Mouse (Mus musculus): ENCODE data around the gene Gpr39. TPM values are rescaled to one million over a fixed set of nuclear protein-coding genes. Genes with fewer than 3 reads are reported as not detected.
"Not testable (repeated sequence)": the region's sequence is repeated elsewhere in the genome, so short reads cannot be mapped to it uniquely, and the experiment has no call there.

Gene Gpr39
- not detected in 2 replicates for polyA plus RNA-seq (2014; fragmentation: Nextera tagmentation; extraction: Ambion mirVana)

DNA sequence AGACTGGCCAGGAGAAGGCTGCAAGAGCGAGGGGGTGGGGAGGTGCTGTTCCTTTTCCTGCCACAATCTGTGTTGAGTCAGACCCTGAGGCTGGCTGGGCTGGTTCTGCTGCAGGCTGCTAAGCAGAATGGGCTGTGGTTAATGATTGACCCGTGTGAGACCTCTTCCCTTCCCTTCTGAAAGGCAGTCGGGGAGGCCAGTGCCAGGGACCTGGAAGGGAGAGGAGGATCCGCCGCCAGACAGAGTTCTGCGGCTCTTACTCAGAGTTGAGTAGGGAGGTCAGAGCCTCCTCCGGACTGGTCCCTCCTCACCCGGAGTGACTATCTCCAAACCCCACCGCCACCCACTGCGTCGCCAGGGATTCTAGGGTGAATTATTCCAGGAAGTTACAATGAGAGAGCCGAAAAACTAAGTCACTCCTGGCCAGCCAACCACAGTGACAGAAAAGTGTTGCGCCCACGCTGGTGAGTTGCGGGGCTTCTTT is at the start of gene Gpr39:
TSS of gene Gpr39 (plus strand) at position 206 of the 484 bp plus-strand sequence.
- Histone ChIP-seq H3K27me3 (ENCODE audit: control insufficient read depth, insufficient read depth, low read length) (no peaks in the 10 kb centered on the region), H3K9me3 (ENCODE audit: control insufficient read depth, low read length) (no peaks in the 10 kb centered on the region), H3K4me3 (ENCODE audit: low read depth, low read length) (no peak within 1 kb of the TSS), H3K27ac (ENCODE audit: low read depth, low read length) (no peak within 1 kb of the TSS), H3K4me1 (ENCODE audit: control insufficient read depth, insufficient read depth, low read length) (no peaks in the 10 kb centered on the region), H3K9ac (ENCODE audit: low read length) (no peak within 1 kb of the TSS), H3K4me2 (no peak within 1 kb of the TSS), H3K36me3 (ENCODE audit: control insufficient read depth, insufficient read depth, low read length) (no peaks in the 10 kb centered on the region)
- no peak for ATAC-seq (ENCODE audit: low FRiP score)
- no peak for DNase-seq (ENCODE audit: low spot score, missing footprints)
- 60% methylated on average over 15 of the region's 15 CpGs for WGBS

DNA sequence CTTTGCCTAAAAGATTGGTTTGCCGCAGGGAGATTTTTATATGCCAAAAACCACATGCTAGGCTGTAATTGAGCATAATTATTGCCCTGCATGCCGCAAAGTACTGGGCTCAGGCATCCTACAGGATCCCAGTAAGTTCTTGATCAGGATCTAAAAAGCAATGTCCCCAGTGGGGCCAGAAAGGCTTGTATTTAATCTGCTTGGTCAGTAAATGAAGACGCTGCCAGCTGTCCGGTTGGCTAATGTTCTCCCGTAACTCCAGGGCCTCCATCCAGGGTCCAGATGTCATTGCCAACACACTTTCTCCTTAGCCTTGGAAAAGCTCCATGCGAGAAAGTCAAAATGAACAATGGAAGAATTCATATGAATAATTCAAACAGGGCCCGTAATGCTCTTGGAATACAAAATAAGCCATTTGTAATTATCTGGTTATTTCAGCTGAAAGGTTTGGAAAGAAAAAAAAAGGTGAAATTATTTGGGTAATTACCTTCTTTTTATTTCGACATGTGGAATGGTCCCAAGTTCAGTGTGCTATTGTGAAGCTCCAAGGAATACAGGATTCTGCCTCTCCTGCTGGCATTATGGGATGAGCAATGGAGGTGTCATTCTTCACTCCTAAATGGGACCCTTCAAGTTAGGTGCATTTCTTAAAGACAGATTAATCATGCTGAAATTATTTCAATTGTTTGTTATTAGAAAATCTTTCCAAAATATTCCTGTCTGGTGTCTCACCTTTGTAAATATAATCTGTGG is 37.1 kb upstream of the Gpr39 start:
- Histone ChIP-seq H3K36me3 (ENCODE audit: control insufficient read depth, insufficient read depth, low read length) (no peaks in the 10 kb centered on the region), H3K27ac (ENCODE audit: low read depth, low read length) (no peak overlapping the region), H3K9me3 (ENCODE audit: control insufficient read depth, low read length) (no peaks in the 10 kb centered on the region), H3K27me3 (ENCODE audit: control insufficient read depth, insufficient read depth, low read length) (no peaks in the 10 kb centered on the region), H3K4me3 (ENCODE audit: low read depth, low read length) (no peak overlapping the region), H3K9ac (ENCODE audit: low read length) (no peak overlapping the region), H3K4me2 (no peak overlapping the region), H3K4me1 (ENCODE audit: control insufficient read depth, insufficient read depth, low read length) (no peaks in the 10 kb centered on the region)
- ATAC-seq (ENCODE audit: low FRiP score) (no peak), DNase-seq (ENCODE audit: low spot score, missing footprints) (no peak)
- 65% methylated on average over 8 of the region's 8 CpGs for WGBS

DNA sequence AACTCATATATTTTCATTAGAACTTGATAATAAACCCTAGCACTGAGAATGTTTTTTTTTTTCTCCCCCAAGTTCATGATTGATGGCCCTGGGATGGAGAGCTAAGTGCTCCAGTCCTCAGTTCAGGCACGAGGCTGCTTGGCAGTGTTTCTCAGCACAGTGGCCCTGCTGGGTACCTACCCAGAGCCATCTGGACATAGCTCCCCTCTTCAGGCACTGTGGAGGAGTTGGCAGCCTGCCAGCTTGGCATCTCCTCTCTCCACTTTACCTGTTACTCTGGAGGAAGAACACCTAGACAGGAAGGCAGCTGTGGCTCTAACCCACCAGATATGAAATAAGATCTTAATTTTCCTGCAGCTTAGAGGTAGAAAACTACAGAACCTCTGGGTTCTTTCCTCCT is 33.2 kb upstream of the Gpr39 start:
- 72% methylated on average over 1 of the region's 1 CpGs for WGBS
- Histone ChIP-seq H3K9ac (ENCODE audit: low read length) (no peak overlapping the region), H3K36me3 (ENCODE audit: control insufficient read depth, insufficient read depth, low read length) (no peaks in the 10 kb centered on the region), H3K27ac (ENCODE audit: low read depth, low read length) (no peak overlapping the region), H3K4me3 (ENCODE audit: low read depth, low read length) (no peak overlapping the region), H3K4me1 (ENCODE audit: control insufficient read depth, insufficient read depth, low read length) (no peaks in the 10 kb centered on the region), H3K4me2 (no peak overlapping the region), H3K9me3 (ENCODE audit: control insufficient read depth, low read length) (no peaks in the 10 kb centered on the region), H3K27me3 (ENCODE audit: control insufficient read depth, insufficient read depth, low read length) (no peaks in the 10 kb centered on the region)
- ATAC-seq (ENCODE audit: low FRiP score), result no peak
- DNase-seq (ENCODE audit: low spot score, missing footprints), result no peak

DNA sequence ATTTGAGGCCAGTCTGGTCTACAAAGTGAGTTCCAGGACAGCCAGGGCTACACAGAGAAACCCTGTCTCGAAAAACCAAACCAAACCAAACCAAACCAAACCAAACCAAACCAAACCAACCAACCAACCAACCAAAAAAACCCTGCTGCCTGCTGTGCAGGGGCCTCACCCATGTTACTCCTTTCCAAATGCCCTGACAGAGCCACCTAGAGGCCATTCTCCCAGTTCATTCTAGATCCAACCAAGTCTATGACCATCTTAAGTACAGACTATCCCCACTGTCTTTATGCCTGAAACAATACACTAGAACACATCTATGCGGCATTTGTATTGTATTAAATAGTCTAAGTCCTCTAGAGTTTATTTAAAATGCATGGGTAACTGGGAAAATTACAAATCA is 30.0 kb upstream of the Gpr39 start:
- not testable (repeated sequence) for H3K4me3 ChIP-seq (ENCODE audit: low read depth, low read length)

DNA sequence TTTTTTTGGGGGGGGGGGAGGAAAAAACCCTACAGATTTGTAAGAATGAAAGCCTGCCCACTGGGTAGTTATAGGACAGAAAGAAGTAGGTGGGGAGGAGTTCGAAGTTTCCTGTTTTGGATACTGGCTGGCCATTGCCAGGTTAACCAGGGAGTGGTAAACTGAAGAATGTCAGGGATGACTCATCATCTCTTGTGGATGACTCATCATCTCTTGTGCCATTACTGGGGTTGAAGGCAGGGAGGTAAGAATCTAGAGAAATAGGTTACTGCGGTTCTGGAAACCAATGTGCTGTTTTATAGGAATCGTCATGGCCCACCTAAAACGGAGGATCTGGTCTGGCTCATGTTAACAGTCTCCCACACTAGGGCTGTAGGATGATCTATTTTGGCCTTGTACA is 28.8 kb upstream of the Gpr39 start:
- WGBS, result 97% methylated on average over 4 of the region's 4 CpGs

More for the DNA sequence above, 30.0 kb upstream of the Gpr39 start:
- ATAC-seq (ENCODE audit: low FRiP score); H3K4me1 ChIP-seq (ENCODE audit: control insufficient read depth, insufficient read depth, low read length); H3K27ac ChIP-seq (ENCODE audit: low read depth, low read length); H3K36me3 ChIP-seq (ENCODE audit: control insufficient read depth, insufficient read depth, low read length); DNase-seq (ENCODE audit: low spot score, missing footprints); H3K9me3 ChIP-seq (ENCODE audit: control insufficient read depth, low read length); H3K27me3 ChIP-seq (ENCODE audit: control insufficient read depth, insufficient read depth, low read length); H3K9ac ChIP-seq (ENCODE audit: low read length); H3K4me2 ChIP-seq: not testable (repeated sequence)
- 84% methylated on average over 2 of the region's 2 CpGs for WGBS

DNA sequence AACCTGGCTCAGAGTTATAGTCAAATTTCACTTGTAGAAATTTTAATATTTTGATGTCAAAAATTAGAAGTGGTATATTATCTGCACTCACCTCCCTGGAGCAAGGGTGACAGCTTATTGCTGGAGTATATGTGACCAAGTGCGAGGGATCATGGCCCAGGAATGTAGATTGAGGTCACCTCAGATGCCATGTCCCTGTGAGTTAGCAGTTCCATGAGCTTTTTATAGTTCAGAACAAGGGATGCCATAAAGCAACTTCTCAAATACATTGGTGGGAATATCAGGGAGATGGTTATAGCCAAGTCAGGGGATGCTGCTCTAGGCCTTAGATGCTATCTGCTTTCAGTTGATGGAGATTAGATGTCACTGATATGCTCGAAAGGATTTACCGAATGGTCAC is 27.7 kb upstream of the Gpr39 start:
- no peak overlapping the region for H3K9ac ChIP-seq (ENCODE audit: low read length)
- 95% methylated on average over 3 of the region's 3 CpGs for WGBS
- no peaks in the 10 kb centered on the region for H3K9me3 ChIP-seq (ENCODE audit: control insufficient read depth, low read length)
- H3K4me1 ChIP-seq (ENCODE audit: control insufficient read depth, insufficient read depth, low read length), result no peaks in the 10 kb centered on the region
- no peaks in the 10 kb centered on the region for H3K36me3 ChIP-seq (ENCODE audit: control insufficient read depth, insufficient read depth, low read length)
- H3K4me3 ChIP-seq (ENCODE audit: low read depth, low read length), result no peak overlapping the region
- no peaks in the 10 kb centered on the region for H3K27me3 ChIP-seq (ENCODE audit: control insufficient read depth, insufficient read depth, low read length)
- no peak overlapping the region for H3K4me2 ChIP-seq
- no peak overlapping the region for H3K27ac ChIP-seq (ENCODE audit: low read depth, low read length)
- DNase-seq (ENCODE audit: low spot score, missing footprints), result no peak
- no peak for ATAC-seq (ENCODE audit: low FRiP score)

More for the DNA sequence above, 28.8 kb upstream of the Gpr39 start:
- DNase-seq (ENCODE audit: low spot score, missing footprints), result no peak
- H3K4me3 ChIP-seq (ENCODE audit: low read depth, low read length), result no peak overlapping the region
- H3K36me3 ChIP-seq (ENCODE audit: control insufficient read depth, insufficient read depth, low read length), result no peaks in the 10 kb centered on the region
- H3K9me3 ChIP-seq (ENCODE audit: control insufficient read depth, low read length), result no peaks in the 10 kb centered on the region
- ATAC-seq (ENCODE audit: low FRiP score), result no peak
- no peak overlapping the region for H3K9ac ChIP-seq (ENCODE audit: low read length)
- no peak overlapping the region for H3K27ac ChIP-seq (ENCODE audit: low read depth, low read length)
- no peaks in the 10 kb centered on the region for H3K27me3 ChIP-seq (ENCODE audit: control insufficient read depth, insufficient read depth, low read length)
- no peaks in the 10 kb centered on the region for H3K4me1 ChIP-seq (ENCODE audit: control insufficient read depth, insufficient read depth, low read length)
- H3K4me2 ChIP-seq, result no peak overlapping the region

DNA sequence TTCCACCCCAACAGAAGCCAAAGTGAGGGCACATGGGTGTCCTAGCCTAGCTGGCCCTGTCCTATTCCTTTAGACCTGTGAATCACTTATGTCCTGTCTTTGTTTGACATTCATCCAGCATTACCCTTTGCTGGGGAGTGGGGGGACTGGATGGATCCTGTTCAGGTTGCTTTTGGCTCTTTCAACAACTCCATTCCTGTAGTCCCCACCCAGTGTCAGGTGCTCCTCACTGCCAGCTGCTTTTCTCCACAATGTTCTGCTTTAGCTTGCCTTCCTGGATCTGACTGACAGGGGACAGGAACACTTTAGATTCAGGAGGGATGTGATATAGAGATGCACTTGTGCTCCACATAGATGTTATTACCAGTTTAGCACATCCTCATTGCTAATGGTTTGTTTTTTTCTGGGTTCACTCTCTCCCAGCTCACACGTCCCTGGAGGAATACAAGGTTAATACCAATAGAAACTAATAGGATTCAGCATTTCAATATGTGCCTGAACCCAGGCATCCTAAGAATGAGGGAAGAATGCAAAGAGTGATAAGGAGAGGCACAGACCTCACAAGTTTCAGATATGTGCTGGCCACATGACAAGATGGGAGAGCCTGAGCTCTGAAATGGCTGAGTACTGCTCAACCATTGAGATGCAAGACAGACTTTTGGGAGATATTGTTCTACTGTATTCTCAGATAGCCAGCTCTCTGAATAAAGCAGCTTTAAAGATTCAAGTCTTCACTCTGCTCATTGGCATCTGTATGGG is 23.8 kb upstream of the Gpr39 start:
- no peaks in the 10 kb centered on the region for H3K36me3 ChIP-seq (ENCODE audit: control insufficient read depth, insufficient read depth, low read length)
- H3K4me2 ChIP-seq, result no peak overlapping the region
- ATAC-seq (ENCODE audit: low FRiP score) (no peak), DNase-seq (ENCODE audit: low spot score, missing footprints) (no peak)
- H3K9me3 ChIP-seq (ENCODE audit: control insufficient read depth, low read length), result no peaks in the 10 kb centered on the region
- 79% methylated on average over 1 of the region's 1 CpGs for WGBS
- no peak overlapping the region for H3K27ac ChIP-seq (ENCODE audit: low read depth, low read length)
- H3K4me1 ChIP-seq (ENCODE audit: control insufficient read depth, insufficient read depth, low read length), result no peaks in the 10 kb centered on the region
- no peaks in the 10 kb centered on the region for H3K27me3 ChIP-seq (ENCODE audit: control insufficient read depth, insufficient read depth, low read length)
- H3K4me3 ChIP-seq (ENCODE audit: low read depth, low read length), result no peak overlapping the region
- no peak overlapping the region for H3K9ac ChIP-seq (ENCODE audit: low read length)

DNA sequence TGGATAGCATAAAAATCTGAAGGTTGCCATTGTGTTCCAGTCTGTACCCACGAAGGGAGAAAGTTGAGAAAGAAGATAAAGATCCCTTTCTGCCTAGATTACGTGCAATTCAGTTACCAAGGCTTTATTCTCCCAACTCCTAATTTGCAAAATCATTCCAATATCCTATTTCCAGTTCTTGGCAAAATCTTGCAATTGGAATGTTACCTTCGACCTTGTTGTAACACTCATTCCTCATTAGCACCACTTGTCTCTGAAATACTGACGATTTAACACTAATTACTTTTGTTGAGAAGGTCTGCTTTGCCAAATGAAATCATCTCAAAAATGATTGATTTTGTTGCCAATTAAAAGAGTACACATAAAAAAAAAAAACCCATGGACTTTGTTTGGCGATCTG is 19.4 kb upstream of the Gpr39 start:
- no peak overlapping the region for H3K27ac ChIP-seq (ENCODE audit: low read depth, low read length)
- H3K36me3 ChIP-seq (ENCODE audit: control insufficient read depth, insufficient read depth, low read length), result no peaks in the 10 kb centered on the region
- H3K9me3 ChIP-seq (ENCODE audit: control insufficient read depth, low read length), result no peaks in the 10 kb centered on the region
- DNase-seq (ENCODE audit: low spot score, missing footprints) (no peak), ATAC-seq (ENCODE audit: low FRiP score) (no peak)
- H3K4me3 ChIP-seq (ENCODE audit: low read depth, low read length), result no peak overlapping the region
- no peak overlapping the region for H3K9ac ChIP-seq (ENCODE audit: low read length)
- H3K4me2 ChIP-seq, result no peak overlapping the region
- no peaks in the 10 kb centered on the region for H3K27me3 ChIP-seq (ENCODE audit: control insufficient read depth, insufficient read depth, low read length)
- no peaks in the 10 kb centered on the region for H3K4me1 ChIP-seq (ENCODE audit: control insufficient read depth, insufficient read depth, low read length)
- WGBS, result 82% methylated on average over 5 of the region's 5 CpGs

DNA sequence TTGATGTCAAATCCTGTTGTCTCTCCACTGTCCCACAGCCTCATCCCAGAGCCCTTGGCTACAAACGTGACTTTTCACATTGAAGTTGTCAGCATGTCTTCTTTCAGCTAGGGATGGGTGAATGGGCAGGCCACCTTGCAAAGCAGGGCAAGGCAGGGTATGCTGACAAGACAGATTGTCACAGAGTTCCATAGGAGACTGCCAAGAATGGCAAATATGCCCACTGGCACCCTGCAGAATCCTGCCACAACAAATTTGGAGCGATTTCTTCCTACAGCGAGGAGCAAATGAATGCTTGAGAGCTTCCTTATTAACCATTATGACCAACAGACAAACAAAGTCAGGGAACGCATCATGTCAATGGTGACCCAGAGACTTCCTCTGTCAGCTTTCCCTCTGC is 16.6 kb upstream of the Gpr39 start:
- Histone ChIP-seq H3K27ac (ENCODE audit: low read depth, low read length) (no peak overlapping the region), H3K4me1 (ENCODE audit: control insufficient read depth, insufficient read depth, low read length) (no peaks in the 10 kb centered on the region), H3K9me3 (ENCODE audit: control insufficient read depth, low read length) (no peaks in the 10 kb centered on the region), H3K4me3 (ENCODE audit: low read depth, low read length) (no peak overlapping the region), H3K36me3 (ENCODE audit: control insufficient read depth, insufficient read depth, low read length) (no peaks in the 10 kb centered on the region), H3K27me3 (ENCODE audit: control insufficient read depth, insufficient read depth, low read length) (no peaks in the 10 kb centered on the region), H3K9ac (ENCODE audit: low read length) (no peak overlapping the region), H3K4me2 (no peak overlapping the region)
- 88% methylated on average over 4 of the region's 4 CpGs for WGBS
- ATAC-seq (ENCODE audit: low FRiP score) (no peak), DNase-seq (ENCODE audit: low spot score, missing footprints) (no peak)

Measured in midbrain, embryonic 11.5 days (tissue).